Mouse (Mus musculus): ENCODE measurements around the gene Kdm5b. TPM values are rescaled to one million over a fixed set of nuclear protein-coding genes. Genes with fewer than 3 reads are reported as not detected.
"Not testable (repeated sequence)": the region's sequence is repeated elsewhere in the genome, so short reads cannot be mapped to it uniquely, and the experiment has no call there.

Kdm5b gene
- polyA plus RNA-seq, 1 experiment from 2014 or later: 12.6 TPM

DNA sequence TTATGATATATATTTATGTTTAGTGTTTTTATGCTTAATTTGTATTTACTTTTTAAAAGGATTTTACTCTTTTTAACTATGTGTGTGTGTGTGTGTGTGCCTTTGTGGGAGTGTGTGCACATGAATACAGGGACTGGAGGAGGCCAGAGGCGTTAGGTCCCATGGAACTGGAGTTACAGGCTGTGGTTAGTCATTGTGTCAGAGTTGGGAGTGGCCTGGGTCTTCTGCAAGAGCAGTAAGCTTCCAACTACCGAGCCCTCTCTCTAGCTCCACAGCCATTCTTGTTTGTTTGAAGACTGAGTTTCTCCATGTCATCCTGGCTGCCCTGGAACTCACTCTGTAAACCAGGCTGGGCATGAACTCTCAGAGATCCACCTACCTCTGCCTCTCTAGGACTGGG lies 37.6 kb upstream of the Kdm5b start:
- Histone ChIP-seq H3K36me3 (ENCODE audit: control insufficient read depth, insufficient read depth) (no peaks in the 10 kb centered on the region), H3K9me3 (ENCODE audit: control insufficient read depth) (no peaks in the 10 kb centered on the region), H3K27me3 (replicated peaks; ENCODE audit: control insufficient read depth, insufficient read depth, low read length) (no peaks in the 10 kb centered on the region), H3K4me2 (replicated peaks; ENCODE audit: low read depth) (no peak overlapping the region), H3K4me3 (ENCODE audit: low read depth, low read length) (no peak overlapping the region), H3K27ac (ENCODE audit: low read depth, low read length) (no peak overlapping the region), H3K4me1 (replicated peaks; ENCODE audit: control insufficient read depth, insufficient read depth, low read length) (peaks cover 5% of the 10 kb centered on the region; the same call in 1 of the 2 replicates), H3K9ac (ENCODE audit: low read depth, low read length) (no peak overlapping the region)
- 29% methylated on average over 2 of the region's 2 CpGs for WGBS
- no peak for TF ChIP-seq CTCF (IDR thresholded peaks at IDR 0.05; ENCODE audit: low read depth)
- ATAC-seq: no peak

DNA sequence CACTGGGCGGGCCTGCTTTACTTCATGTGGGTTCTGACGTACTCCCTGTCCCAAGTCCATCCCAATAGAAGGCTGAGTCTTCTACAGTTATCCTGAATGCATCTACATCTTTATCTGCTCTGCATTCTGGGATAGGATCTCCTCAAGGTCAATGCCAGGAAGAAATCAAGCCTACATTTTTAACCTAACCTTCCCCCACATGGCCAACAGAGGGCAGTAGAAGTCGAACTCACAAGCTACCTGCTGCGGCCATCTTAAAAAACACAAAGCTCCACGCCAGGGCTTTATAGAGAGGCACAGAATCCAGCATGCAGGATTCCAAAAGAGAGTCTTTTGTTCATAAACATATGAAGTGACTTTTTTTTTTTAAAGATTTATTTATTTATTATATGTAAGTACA lies 35.5 kb upstream of the Kdm5b start:
- peak; percentile 59 for TF ChIP-seq CTCF (IDR thresholded peaks at IDR 0.05; ENCODE audit: low read depth)
- H3K27me3 ChIP-seq (replicated peaks; ENCODE audit: control insufficient read depth, insufficient read depth, low read length): no peaks in the 10 kb centered on the region
- H3K9ac ChIP-seq (ENCODE audit: low read depth, low read length): no peak overlapping the region
- no peaks in the 10 kb centered on the region for H3K9me3 ChIP-seq (ENCODE audit: control insufficient read depth)
- no peak overlapping the region for H3K4me2 ChIP-seq (replicated peaks; ENCODE audit: low read depth)
- no peak overlapping the region for H3K27ac ChIP-seq (ENCODE audit: low read depth, low read length)
- no peaks in the 10 kb centered on the region for H3K36me3 ChIP-seq (ENCODE audit: control insufficient read depth, insufficient read depth)
- peaks cover 5% of the 10 kb centered on the region; the same call in 1 of the 2 replicates for H3K4me1 ChIP-seq (replicated peaks; ENCODE audit: control insufficient read depth, insufficient read depth, low read length)
- no peak overlapping the region for H3K4me3 ChIP-seq (ENCODE audit: low read depth, low read length)
- 78% methylated on average over 5 of the region's 5 CpGs for WGBS
- no peak for ATAC-seq

DNA sequence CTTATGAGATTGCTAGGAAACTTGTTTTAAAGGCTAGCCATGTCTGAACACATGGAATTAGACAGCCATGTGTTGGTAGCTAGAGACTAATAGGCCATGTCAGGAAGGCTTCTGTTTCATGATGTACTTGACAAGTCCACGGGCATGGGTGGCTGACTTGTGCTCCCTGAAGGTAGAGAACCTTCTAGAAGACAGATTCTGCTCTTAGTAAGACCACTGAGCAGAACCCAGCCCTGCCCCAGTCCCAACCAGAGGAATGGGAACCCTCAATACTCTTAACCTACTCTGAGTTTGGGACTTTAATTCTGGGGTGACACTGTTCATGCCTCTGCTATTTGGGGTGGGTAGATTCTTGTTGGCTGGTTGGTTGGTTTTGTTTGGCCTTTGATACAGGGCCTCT lies 35.0 kb upstream of the Kdm5b start:
- no peak for ATAC-seq

DNA sequence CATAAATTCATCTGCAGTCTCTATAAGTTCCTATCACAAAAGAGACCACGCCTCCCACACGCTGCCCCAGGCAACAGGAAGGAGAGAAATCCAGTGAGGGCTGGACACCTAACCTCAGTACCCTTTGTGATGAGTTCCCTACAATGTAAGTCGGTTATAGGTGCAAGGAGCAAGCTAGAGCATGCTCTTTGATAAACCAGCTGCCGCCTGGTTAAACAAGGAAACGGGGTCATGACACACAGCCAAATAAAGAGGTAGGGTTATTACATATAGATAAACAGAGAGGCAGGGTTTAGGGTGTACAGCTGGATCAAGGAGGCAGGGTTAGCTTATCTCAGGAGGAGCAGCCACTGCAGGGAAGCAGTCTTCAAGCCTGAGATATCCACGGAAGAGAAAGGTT lies 33.2 kb upstream of the Kdm5b start:
- Histone ChIP-seq H3K4me3 (ENCODE audit: low read depth, low read length) (no peak overlapping the region), H3K9me3 (ENCODE audit: control insufficient read depth) (no peaks in the 10 kb centered on the region), H3K36me3 (ENCODE audit: control insufficient read depth, insufficient read depth) (no peaks in the 10 kb centered on the region), H3K4me2 (replicated peaks; ENCODE audit: low read depth) (no peak overlapping the region), H3K4me1 (replicated peaks; ENCODE audit: control insufficient read depth, insufficient read depth, low read length) (no peaks in the 10 kb centered on the region; the same call in 1 of the 2 replicates), H3K27ac (ENCODE audit: low read depth, low read length) (no peak overlapping the region), H3K9ac (ENCODE audit: low read depth, low read length) (no peak overlapping the region), H3K27me3 (replicated peaks; ENCODE audit: control insufficient read depth, insufficient read depth, low read length) (no peaks in the 10 kb centered on the region)
- 20% methylated on average over 6 of the region's 6 CpGs for WGBS
- TF ChIP-seq CTCF (IDR thresholded peaks at IDR 0.05; ENCODE audit: low read depth): no peak
- peak; percentile 91 for ATAC-seq

More for the DNA sequence above, 35.0 kb upstream of the Kdm5b start:
- no peaks in the 10 kb centered on the region for H3K36me3 ChIP-seq (ENCODE audit: control insufficient read depth, insufficient read depth)
- H3K9ac ChIP-seq (ENCODE audit: low read depth, low read length): no peak overlapping the region
- H3K4me2 ChIP-seq (replicated peaks; ENCODE audit: low read depth): no peak overlapping the region
- peaks cover 5% of the 10 kb centered on the region; the same call in 1 of the 2 replicates for H3K4me1 ChIP-seq (replicated peaks; ENCODE audit: control insufficient read depth, insufficient read depth, low read length)
- H3K9me3 ChIP-seq (ENCODE audit: control insufficient read depth): no peaks in the 10 kb centered on the region
- no peaks in the 10 kb centered on the region for H3K27me3 ChIP-seq (replicated peaks; ENCODE audit: control insufficient read depth, insufficient read depth, low read length)
- no peak overlapping the region for H3K27ac ChIP-seq (ENCODE audit: low read depth, low read length)
- no peak for TF ChIP-seq CTCF (IDR thresholded peaks at IDR 0.05; ENCODE audit: low read depth)
- WGBS: 88% methylated on average over 1 of the region's 1 CpGs
- no peak overlapping the region for H3K4me3 ChIP-seq (ENCODE audit: low read depth, low read length)

DNA sequence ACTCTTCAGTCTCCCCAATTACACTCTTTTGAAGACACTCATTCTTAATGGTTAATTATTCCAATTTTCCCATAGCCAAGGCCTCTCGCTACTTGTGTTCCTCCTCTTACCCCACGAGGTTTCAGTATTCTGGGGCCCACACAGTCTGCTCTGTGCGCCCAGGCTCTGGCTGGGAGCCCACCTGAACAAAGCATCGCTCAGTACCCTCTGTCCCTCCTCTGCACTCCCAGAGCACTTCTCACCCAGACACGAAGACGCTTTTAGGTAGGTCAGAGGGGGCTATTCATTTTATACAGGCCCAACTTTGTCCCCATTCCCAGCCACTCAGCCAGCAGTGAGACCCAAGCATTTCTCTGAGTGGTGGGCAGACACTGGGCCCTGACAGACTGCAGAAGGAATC lies 29.4 kb upstream of the Kdm5b start:
- Histone ChIP-seq H3K4me3 (ENCODE audit: low read depth, low read length) (no peak overlapping the region), H3K27me3 (replicated peaks; ENCODE audit: control insufficient read depth, insufficient read depth, low read length) (no peaks in the 10 kb centered on the region), H3K27ac (ENCODE audit: low read depth, low read length) (no peak overlapping the region), H3K4me2 (replicated peaks; ENCODE audit: low read depth) (no peak overlapping the region), H3K4me1 (replicated peaks; ENCODE audit: control insufficient read depth, insufficient read depth, low read length) (no peaks in the 10 kb centered on the region), H3K9me3 (ENCODE audit: control insufficient read depth) (no peaks in the 10 kb centered on the region), H3K36me3 (ENCODE audit: control insufficient read depth, insufficient read depth) (no peaks in the 10 kb centered on the region), H3K9ac (ENCODE audit: low read depth, low read length) (no peak overlapping the region)
- WGBS: 86% methylated on average over 6 of the region's 6 CpGs
- no peak for ATAC-seq
- no peak for TF ChIP-seq CTCF (IDR thresholded peaks at IDR 0.05; ENCODE audit: low read depth)

DNA sequence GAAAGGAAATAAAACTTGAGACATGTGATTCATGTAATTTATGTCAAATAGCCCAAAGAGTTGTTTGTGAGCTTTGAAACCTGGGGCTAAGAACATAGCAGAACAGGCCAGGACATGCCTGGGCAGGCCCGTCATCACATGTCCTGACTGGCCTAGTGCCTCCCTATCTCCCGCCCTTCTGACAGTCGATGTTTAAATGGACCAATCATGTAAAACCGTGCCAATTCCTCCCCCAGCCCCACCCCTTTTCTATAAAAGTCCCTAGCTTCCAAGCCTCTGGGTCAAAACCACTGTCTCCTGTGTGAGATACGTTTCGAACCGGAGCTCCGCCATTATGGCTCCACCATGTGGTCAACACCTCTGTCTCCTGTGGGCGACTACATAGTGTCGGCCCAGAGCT lies 26.3 kb upstream of the Kdm5b start:
- H3K4me3 ChIP-seq (ENCODE audit: low read depth, low read length); H3K4me2 ChIP-seq (replicated peaks; ENCODE audit: low read depth); H3K9me3 ChIP-seq (ENCODE audit: control insufficient read depth); H3K27me3 ChIP-seq (replicated peaks; ENCODE audit: control insufficient read depth, insufficient read depth, low read length); ATAC-seq; H3K4me1 ChIP-seq (replicated peaks; ENCODE audit: control insufficient read depth, insufficient read depth, low read length); H3K36me3 ChIP-seq (ENCODE audit: control insufficient read depth, insufficient read depth); H3K27ac ChIP-seq (ENCODE audit: low read depth, low read length); H3K9ac ChIP-seq (ENCODE audit: low read depth, low read length): not testable (repeated sequence)
- WGBS: 94% methylated on average over 10 of the region's 10 CpGs

DNA sequence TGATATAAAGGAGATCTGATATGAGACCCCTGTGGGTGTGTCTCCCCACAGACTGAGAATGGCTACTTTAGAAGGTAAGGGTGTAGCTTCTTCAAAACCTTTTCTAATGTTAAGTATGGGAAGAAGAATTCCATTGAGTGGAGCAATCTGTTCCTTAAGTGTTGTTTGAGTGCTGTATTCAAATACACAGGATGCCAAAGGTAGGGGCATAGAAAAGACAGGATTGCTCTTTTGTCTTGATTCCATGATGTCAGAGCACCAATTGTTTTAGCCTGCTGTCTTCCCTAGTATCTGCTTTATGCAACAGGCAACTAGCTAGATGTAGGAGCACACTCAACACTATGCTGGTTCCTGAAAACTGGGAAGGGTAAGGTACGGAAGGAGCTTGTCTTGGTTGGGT lies 24.9 kb upstream of the Kdm5b start:
- H3K9ac ChIP-seq (ENCODE audit: low read depth, low read length): no peak overlapping the region
- no peaks in the 10 kb centered on the region for H3K4me1 ChIP-seq (replicated peaks; ENCODE audit: control insufficient read depth, insufficient read depth, low read length)
- no peaks in the 10 kb centered on the region for H3K27me3 ChIP-seq (replicated peaks; ENCODE audit: control insufficient read depth, insufficient read depth, low read length)
- no peak for TF ChIP-seq CTCF (IDR thresholded peaks at IDR 0.05; ENCODE audit: low read depth)
- no peak overlapping the region for H3K4me3 ChIP-seq (ENCODE audit: low read depth, low read length)
- H3K9me3 ChIP-seq (ENCODE audit: control insufficient read depth): no peaks in the 10 kb centered on the region
- no peak overlapping the region for H3K4me2 ChIP-seq (replicated peaks; ENCODE audit: low read depth)
- 97% methylated on average over 1 of the region's 1 CpGs for WGBS
- no peaks in the 10 kb centered on the region for H3K36me3 ChIP-seq (ENCODE audit: control insufficient read depth, insufficient read depth)
- H3K27ac ChIP-seq (ENCODE audit: low read depth, low read length): no peak overlapping the region
- no peak for ATAC-seq
